Mouse (Mus musculus): ENCODE data around the gene Gm765.

Gene Gm765

GRCm38 (mm10) chr6:98342654-98343053 lies at the start of gene Gm765:
TSS of gene Gm765 (minus strand) at chr6:98342754.
- peak in 1 of 2 experiments; percentile 4 for DNase-seq

GRCm38 (mm10) chr6:98385487-98385886 lies 42.9 kb upstream of the Gm765 start:
- DNase-seq = no peak

GRCm38 (mm10) chr6:98384431-98384830 lies 41.9 kb upstream of the Gm765 start:
- DNase-seq = no peak

- DNase-seq = no peak
These were observed 40.9 kb upstream of the Gm765 start for GRCm38 (mm10) chr6:98383411-98383810.

GRCm38 (mm10) chr6:98366199-98366598 lies 23.6 kb upstream of the Gm765 start:
- DNase-seq = no peak

GRCm38 (mm10) chr6:98355271-98355670 lies 12.7 kb upstream of the Gm765 start:
- no peak for DNase-seq

GRCm38 (mm10) chr6:98353285-98353684 lies 10.7 kb upstream of the Gm765 start:
- no peak for DNase-seq

- DNase-seq = no peak
These were observed 9.8 kb downstream of the Gm765 start for GRCm38 (mm10) chr6:98332714-98333113.

- no peak for DNase-seq
These were observed 30.9 kb downstream of the Gm765 start for GRCm38 (mm10) chr6:98311659-98312058.

- DNase-seq = peak; percentile 11 to 29
These were observed 34.9 kb downstream of the Gm765 start for GRCm38 (mm10) chr6:98307647-98308046.

GRCm38 (mm10) chr6:98307159-98307558 lies 35.4 kb downstream of the Gm765 start:
- no peak for DNase-seq

- no peak for DNase-seq
These were observed 50.5 kb downstream of the Gm765 start for GRCm38 (mm10) chr6:98292064-98292463.

GRCm38 (mm10) chr6:98288316-98288715 lies 54.2 kb downstream of the Gm765 start:
- DNase-seq = no peak

GRCm38 (mm10) chr6:98287521-98287920 lies 55.0 kb downstream of the Gm765 start:
- no peak for DNase-seq

- no peak for DNase-seq
These were observed 57.4 kb downstream of the Gm765 start for GRCm38 (mm10) chr6:98285190-98285589.

GRCm38 (mm10) chr6:98282791-98283190 lies 59.8 kb downstream of the Gm765 start:
- no peak for DNase-seq

GRCm38 (mm10) chr6:98271553-98271952 lies 71.0 kb downstream of the Gm765 start:
- DNase-seq = peak; percentile 9 to 18

GRCm38 (mm10) chr6:98262961-98263360 lies 79.6 kb downstream of the Gm765 start:
- DNase-seq = no peak

GRCm38 (mm10) chr6:98259016-98259415 lies 83.5 kb downstream of the Gm765 start:
- no peak for DNase-seq

- DNase-seq = no peak
These were observed 96.1 kb downstream of the Gm765 start for GRCm38 (mm10) chr6:98246449-98246848.

GRCm38 (mm10) chr6:98243186-98243585 lies 99.4 kb downstream of the Gm765 start:
- DNase-seq = no peak

- no peak for DNase-seq
These were observed 101.8 kb downstream of the Gm765 start for GRCm38 (mm10) chr6:98240561-98241272.

- peak in 1 of 2 experiments; percentile 0 for DNase-seq
These were observed 108.5 kb downstream of the Gm765 start for GRCm38 (mm10) chr6:98234097-98234496.

- no peak for DNase-seq
These were observed 118.6 kb downstream of the Gm765 start for GRCm38 (mm10) chr6:98223923-98224322.

GRCm38 (mm10) chr6:98221970-98222369 lies 120.6 kb downstream of the Gm765 start:
- DNase-seq = no peak
